Mouse (Mus musculus): ENCODE measurements around the gene Nln. TPM values are rescaled to one million over a fixed set of nuclear protein-coding genes. Genes with fewer than 3 reads are reported as not detected.
A peak's percentile ranks its signal among the peaks of the same experiment; 100 is the strongest.

Nln gene
- polyA plus RNA-seq, 1 experiment from 2014 or later, result 25.0 TPM

DNA sequence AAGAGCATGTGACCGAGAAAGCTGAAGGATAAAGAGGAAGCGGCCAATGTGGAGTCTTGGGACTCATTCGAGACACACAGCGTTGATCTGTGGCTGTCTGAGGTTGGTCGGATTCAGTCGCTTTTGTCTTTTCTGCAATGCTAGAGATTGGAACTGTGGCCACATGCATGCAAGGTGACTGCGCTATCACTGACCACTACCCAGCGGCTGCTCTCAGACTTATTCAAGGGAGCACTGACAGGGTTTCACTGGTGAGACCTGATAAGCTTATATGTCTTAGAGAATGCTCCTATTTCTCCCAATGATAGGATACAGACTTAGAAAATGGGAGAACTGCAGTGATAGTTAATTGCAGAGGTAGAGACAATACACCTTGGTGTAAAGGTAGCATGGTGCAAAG lies 35.2 kb downstream of the Nln start:
- Histone ChIP-seq H3K9me3 (ENCODE audit: control insufficient read depth, low read length) (no peaks in the 10 kb centered on the region), H3K4me1 (ENCODE audit: control insufficient read depth in 2 of 2, insufficient read depth in 2 of 2, low read length in 2 of 2) (peaks cover 6 to 13% of the 10 kb centered on the region in 2 experiments), H3K4me2 (ENCODE audit: low read length) (no peak overlapping the region), H3K36me3 (ENCODE audit: control insufficient read depth, insufficient read depth, low read length) (peaks cover 22% of the 10 kb centered on the region), H3K27ac (replicated peaks in 1 of 2; ENCODE audit: control insufficient read depth in 1 of 2, insufficient read depth in 1 of 2, low read depth in 2 of 2, low read length in 2 of 2) (peak overlapping the region in 1 of 2 experiments; percentile 9; a peak in 1 of 4 replicates), H3K4me3 (ENCODE audit: control insufficient read depth in 1 of 2, insufficient read depth in 1 of 2, low read depth in 1 of 2, low read length in 2 of 2) (no peak overlapping the region), H3K27me3 (ENCODE audit: control insufficient read depth, insufficient read depth, low read length) (no peaks in the 10 kb centered on the region), H3K9ac (ENCODE audit: low read length) (no peak overlapping the region)
- ATAC-seq (ENCODE audit: insufficient number of reproducible peaks, insufficient read depth, low FRiP score, low read depth), result no peak
- WGBS, result 82% methylated on average over 8 of the region's 8 CpGs

- ATAC-seq (ENCODE audit: insufficient number of reproducible peaks, insufficient read depth, low FRiP score, low read depth), result no peak
- 94% methylated on average over 9 of the region's 9 CpGs for WGBS
- no peak overlapping the region for H3K4me2 ChIP-seq (ENCODE audit: low read length)
- H3K27ac ChIP-seq (replicated peaks in 1 of 2; ENCODE audit: control insufficient read depth in 1 of 2, insufficient read depth in 1 of 2, low read depth in 2 of 2, low read length in 2 of 2), result no peak overlapping the region
- peaks cover 8 to 13% of the 10 kb centered on the region in 2 experiments for H3K4me1 ChIP-seq (ENCODE audit: control insufficient read depth in 2 of 2, insufficient read depth in 2 of 2, low read length in 2 of 2)
- peaks cover 34% of the 10 kb centered on the region for H3K36me3 ChIP-seq (ENCODE audit: control insufficient read depth, insufficient read depth, low read length)
- no peak overlapping the region for H3K4me3 ChIP-seq (ENCODE audit: control insufficient read depth in 1 of 2, insufficient read depth in 1 of 2, low read depth in 1 of 2, low read length in 2 of 2)
- no peak overlapping the region for H3K9ac ChIP-seq (ENCODE audit: low read length)
- H3K27me3 ChIP-seq (ENCODE audit: control insufficient read depth, insufficient read depth, low read length), result no peaks in the 10 kb centered on the region
- H3K9me3 ChIP-seq (ENCODE audit: control insufficient read depth, low read length), result no peaks in the 10 kb centered on the region
Observed at GRCm38 (mm10) chr13:104072351-104072750, 37.1 kb downstream of the Nln start.

DNA sequence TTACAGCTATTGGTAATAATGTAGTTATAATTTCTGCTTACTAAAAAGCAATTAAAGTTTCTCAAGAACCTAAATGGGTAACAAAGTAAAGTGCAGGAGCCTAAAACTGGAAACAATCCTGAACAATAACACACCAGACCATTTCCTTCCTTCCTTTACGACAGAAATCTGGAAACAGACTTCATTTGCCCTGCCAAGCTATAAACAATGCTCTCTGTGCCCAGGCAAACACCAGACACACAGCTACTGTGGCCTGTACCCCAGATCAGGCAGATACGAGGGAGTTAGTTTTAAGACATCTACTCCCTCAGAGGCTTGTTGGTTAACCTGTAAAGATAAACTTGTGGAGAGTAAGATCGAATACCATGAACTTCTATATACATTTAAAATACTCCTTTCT lies 38.7 kb downstream of the Nln start:
- no peak overlapping the region for H3K4me2 ChIP-seq (ENCODE audit: low read length)
- peaks cover 34% of the 10 kb centered on the region for H3K36me3 ChIP-seq (ENCODE audit: control insufficient read depth, insufficient read depth, low read length)
- peak overlapping the region in 1 of 2 experiments; percentile 51; a peak in 3 of 4 replicates for H3K27ac ChIP-seq (replicated peaks in 1 of 2; ENCODE audit: control insufficient read depth in 1 of 2, insufficient read depth in 1 of 2, low read depth in 2 of 2, low read length in 2 of 2)
- no peaks in the 10 kb centered on the region for H3K9me3 ChIP-seq (ENCODE audit: control insufficient read depth, low read length)
- no peaks in the 10 kb centered on the region for H3K27me3 ChIP-seq (ENCODE audit: control insufficient read depth, insufficient read depth, low read length)
- H3K9ac ChIP-seq (ENCODE audit: low read length), result no peak overlapping the region
- H3K4me1 ChIP-seq (ENCODE audit: control insufficient read depth in 2 of 2, insufficient read depth in 2 of 2, low read length in 2 of 2), result peaks cover 8 to 13% of the 10 kb centered on the region in 2 experiments
- 66% methylated on average over 3 of the region's 3 CpGs for WGBS
- no peak for ATAC-seq (ENCODE audit: insufficient number of reproducible peaks, insufficient read depth, low FRiP score, low read depth)
- no peak overlapping the region for H3K4me3 ChIP-seq (ENCODE audit: control insufficient read depth in 1 of 2, insufficient read depth in 1 of 2, low read depth in 1 of 2, low read length in 2 of 2)

- WGBS, result 80% methylated on average over 11 of the region's 11 CpGs
Observed at GRCm38 (mm10) chr13:104069216-104069615, 40.2 kb downstream of the Nln start.

DNA sequence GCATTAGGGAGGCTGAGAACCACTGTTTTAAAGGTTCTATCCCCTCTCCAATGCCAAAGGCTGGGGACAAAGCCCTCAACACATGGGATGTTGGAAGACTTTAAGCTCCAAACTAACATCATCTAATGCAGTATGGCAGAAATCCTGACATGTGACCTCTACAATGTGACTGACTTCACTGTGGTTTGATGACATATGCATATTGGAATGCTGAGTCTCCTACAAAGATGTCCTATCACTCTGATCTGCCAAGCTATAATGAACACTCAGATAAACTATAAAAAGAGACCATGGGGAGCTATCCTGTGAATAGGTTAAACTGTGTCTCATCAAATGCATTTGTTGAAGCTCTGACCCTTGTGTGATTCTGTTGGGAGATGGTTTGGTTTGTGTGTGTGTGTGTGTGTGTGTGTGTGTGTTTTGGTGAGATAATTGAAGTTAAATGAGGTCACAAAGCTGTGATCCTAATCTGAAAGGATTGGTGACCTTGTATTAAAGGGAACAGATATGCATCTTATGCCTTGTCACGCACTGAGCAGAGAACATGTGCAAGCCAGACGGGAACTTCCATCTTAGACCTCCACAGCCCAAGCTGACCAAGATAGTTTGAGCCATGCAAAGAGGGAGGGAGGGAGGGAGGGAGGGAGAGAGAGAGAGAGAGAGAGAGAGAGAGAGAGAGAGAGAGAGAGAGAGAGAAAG lies 43.6 kb downstream of the Nln start:
- 65% methylated on average over 2 of the region's 2 CpGs for WGBS
- Histone ChIP-seq H3K9me3 (ENCODE audit: control insufficient read depth, low read length) (no peaks in the 10 kb centered on the region), H3K27me3 (ENCODE audit: control insufficient read depth, insufficient read depth, low read length) (no peaks in the 10 kb centered on the region), H3K36me3 (ENCODE audit: control insufficient read depth, insufficient read depth, low read length) (peaks cover 27% of the 10 kb centered on the region), H3K9ac (ENCODE audit: low read length) (no peak overlapping the region), H3K4me3 (ENCODE audit: control insufficient read depth in 1 of 2, insufficient read depth in 1 of 2, low read depth in 1 of 2, low read length in 2 of 2) (no peak overlapping the region), H3K4me1 (ENCODE audit: control insufficient read depth in 2 of 2, insufficient read depth in 2 of 2, low read length in 2 of 2) (peaks cover 6 to 10% of the 10 kb centered on the region in 2 experiments), H3K27ac (replicated peaks in 1 of 2; ENCODE audit: control insufficient read depth in 1 of 2, insufficient read depth in 1 of 2, low read depth in 2 of 2, low read length in 2 of 2) (no peak overlapping the region), H3K4me2 (ENCODE audit: low read length) (no peak overlapping the region)
- ATAC-seq (ENCODE audit: insufficient number of reproducible peaks, insufficient read depth, low FRiP score, low read depth), result no peak

More at GRCm38 (mm10) chr13:104069216-104069615, 40.2 kb downstream of the Nln start:
- H3K4me1 ChIP-seq (ENCODE audit: control insufficient read depth in 2 of 2, insufficient read depth in 2 of 2, low read length in 2 of 2), result peaks cover 8 to 9% of the 10 kb centered on the region in 2 experiments; a peak in 3 of 4 replicates
- no peaks in the 10 kb centered on the region for H3K27me3 ChIP-seq (ENCODE audit: control insufficient read depth, insufficient read depth, low read length)
- H3K4me3 ChIP-seq (ENCODE audit: control insufficient read depth in 1 of 2, insufficient read depth in 1 of 2, low read depth in 1 of 2, low read length in 2 of 2), result no peak overlapping the region
- no peak overlapping the region for H3K4me2 ChIP-seq (ENCODE audit: low read length)
- H3K27ac ChIP-seq (replicated peaks in 1 of 2; ENCODE audit: control insufficient read depth in 1 of 2, insufficient read depth in 1 of 2, low read depth in 2 of 2, low read length in 2 of 2), result no peak overlapping the region
- H3K9me3 ChIP-seq (ENCODE audit: control insufficient read depth, low read length), result no peaks in the 10 kb centered on the region
- ATAC-seq (ENCODE audit: insufficient number of reproducible peaks, insufficient read depth, low FRiP score, low read depth), result no peak
- H3K9ac ChIP-seq (ENCODE audit: low read length), result no peak overlapping the region
- peaks cover 38% of the 10 kb centered on the region for H3K36me3 ChIP-seq (ENCODE audit: control insufficient read depth, insufficient read depth, low read length)

- Histone ChIP-seq H3K36me3 (ENCODE audit: control insufficient read depth, insufficient read depth, low read length) (peaks cover 24% of the 10 kb centered on the region), H3K4me2 (ENCODE audit: low read length) (no peak overlapping the region), H3K27ac (replicated peaks in 1 of 2; ENCODE audit: control insufficient read depth in 1 of 2, insufficient read depth in 1 of 2, low read depth in 2 of 2, low read length in 2 of 2) (0 out of 4 replicates have a peak overlapping the region, but pooled peaks of 1 of the 2 experiments have one; percentile 1), H3K4me3 (ENCODE audit: control insufficient read depth in 1 of 2, insufficient read depth in 1 of 2, low read depth in 1 of 2, low read length in 2 of 2) (no peak overlapping the region), H3K27me3 (ENCODE audit: control insufficient read depth, insufficient read depth, low read length) (no peaks in the 10 kb centered on the region), H3K9ac (ENCODE audit: low read length) (no peak overlapping the region), H3K4me1 (ENCODE audit: control insufficient read depth in 2 of 2, insufficient read depth in 2 of 2, low read length in 2 of 2) (peaks cover 2 to 15% of the 10 kb centered on the region in 2 experiments; a peak in 3 of 4 replicates), H3K9me3 (ENCODE audit: control insufficient read depth, low read length) (no peaks in the 10 kb centered on the region)
- 79% methylated on average over 9 of the region's 9 CpGs for WGBS
- no peak for ATAC-seq (ENCODE audit: insufficient number of reproducible peaks, insufficient read depth, low FRiP score, low read depth)
Observed at GRCm38 (mm10) chr13:104063061-104063460, 46.4 kb downstream of the Nln start.

DNA sequence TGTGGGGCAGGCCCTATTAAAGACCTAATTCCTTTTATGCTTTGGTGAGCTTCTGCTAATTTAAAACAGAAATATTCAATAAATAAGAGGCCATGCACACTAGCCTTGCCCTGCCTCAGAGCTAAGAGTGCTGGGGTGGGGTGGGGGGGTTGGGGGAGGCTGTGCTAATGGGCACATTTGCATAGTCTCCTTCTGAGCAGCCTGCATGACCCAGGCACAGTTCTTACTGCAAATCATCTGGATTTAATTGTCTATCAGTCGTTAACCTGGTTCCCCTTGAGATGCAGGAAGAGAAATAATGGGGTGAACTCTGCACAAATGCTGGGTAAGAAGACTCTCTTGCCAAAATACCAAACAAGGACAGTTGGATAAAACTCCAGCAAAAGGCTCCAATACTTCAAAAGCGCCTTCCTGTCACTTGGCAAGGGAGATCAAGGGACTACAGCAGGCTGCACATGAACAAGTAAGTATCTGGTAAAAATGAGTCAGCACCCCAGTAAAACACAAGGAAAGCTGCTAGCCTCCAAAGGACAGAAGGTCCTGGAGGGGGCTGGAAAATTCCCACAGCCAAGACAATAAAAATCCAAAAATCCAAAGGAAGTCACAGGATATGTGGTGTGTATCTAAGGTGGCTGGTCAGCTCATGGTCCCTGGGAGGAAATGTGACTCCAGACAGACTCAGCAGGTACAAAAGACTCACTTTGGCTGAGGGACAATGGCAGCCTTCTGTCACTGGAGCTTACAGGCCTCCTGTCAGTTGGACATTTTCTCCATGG lies 47.3 kb downstream of the Nln start:
- Histone ChIP-seq H3K4me3 (ENCODE audit: control insufficient read depth in 1 of 2, insufficient read depth in 1 of 2, low read depth in 1 of 2, low read length in 2 of 2) (no peak overlapping the region), H3K27me3 (ENCODE audit: control insufficient read depth, insufficient read depth, low read length) (no peaks in the 10 kb centered on the region), H3K9me3 (ENCODE audit: control insufficient read depth, low read length) (no peaks in the 10 kb centered on the region), H3K4me2 (ENCODE audit: low read length) (no peak overlapping the region), H3K27ac (replicated peaks in 1 of 2; ENCODE audit: control insufficient read depth in 1 of 2, insufficient read depth in 1 of 2, low read depth in 2 of 2, low read length in 2 of 2) (no peak overlapping the region), H3K4me1 (ENCODE audit: control insufficient read depth in 2 of 2, insufficient read depth in 2 of 2, low read length in 2 of 2) (peaks cover 2 to 15% of the 10 kb centered on the region in 2 experiments; a peak in 3 of 4 replicates), H3K9ac (ENCODE audit: low read length) (no peak overlapping the region), H3K36me3 (ENCODE audit: control insufficient read depth, insufficient read depth, low read length) (peaks cover 22% of the 10 kb centered on the region)
- ATAC-seq (ENCODE audit: insufficient number of reproducible peaks, insufficient read depth, low FRiP score, low read depth), result no peak
- 62% methylated on average over 2 of the region's 2 CpGs for WGBS
